Mouse (Mus musculus) small intestine, adult 2 months (tissue): ENCODE data around the gene Olfr1377. TPM values are rescaled to one million over a fixed set of nuclear protein-coding genes. Genes with fewer than 3 reads are reported as not detected.

ENCODE experiments used
- H3K27ac ChIP-seq: fragments of 200-500 bp; 2 replicates; pipeline ENCODE4 v1.5.1; 2012; ENCODE audit warnings: low read depth, low read length, control low read depth, inconsistent platforms; ENCODE audit not compliant: insufficient read depth
- H3K27me3 ChIP-seq: fragments of 200-500 bp; 2 replicates; pipeline ENCODE4 v1.6.1; 2012; ENCODE audit warnings: mild to moderate bottlenecking, moderate library complexity, low read length, inconsistent platforms; ENCODE audit not compliant: control insufficient read depth, insufficient read depth
- H3K36me3 ChIP-seq: fragments of 200-500 bp; 2 replicates; pipeline ENCODE4 v1.6.1; 2012; ENCODE audit warnings: mild to moderate bottlenecking, low read length, control low read depth, inconsistent platforms; ENCODE audit not compliant: control insufficient read depth, insufficient read depth
- H3K4me1 ChIP-seq: fragments of 200-500 bp; 2 replicates; pipeline ENCODE4 v1.6.1; 2012; ENCODE audit warnings: low read length, inconsistent platforms, mixed read lengths; ENCODE audit not compliant: control insufficient read depth, insufficient read depth, insufficient read length
- H3K4me3 ChIP-seq: fragments of 200-500 bp; 2 replicates; pipeline ENCODE4 v1.5.1; 2012; ENCODE audit warnings: low read depth, mild to moderate bottlenecking, control low read depth, inconsistent platforms, low read length, moderate library complexity
- CTCF ChIP-seq: fragments of 200-500 bp; IDR thresholded peaks from 2 replicates; pipeline ENCODE4 v1.5.1; 2012; ENCODE audit warnings: low read depth, mild to moderate bottlenecking, control low read depth, inconsistent platforms, low read length, moderate library complexity, mixed read lengths; ENCODE audit not compliant: insufficient replicate concordance, insufficient read length; ENCODE audit errors: extremely low read depth
- POLR2A ChIP-seq: fragments of 200-500 bp; IDR thresholded peaks from 2 replicates; pipeline ENCODE4 v1.6.1; 2012; ENCODE audit warnings: low read depth, mild to moderate bottlenecking, control low read depth, inconsistent platforms, low read length, moderate library complexity
- WGBS: fragments of 180-500 bp; shearing (Covaris S2); methylation state at CpG from one replicate; pipeline ENCODE4 v1.1.7; 2018; 5-methylcytosine and 5-hydroxymethylcytosine counted together
- polyA plus RNA-seq: library from polyadenylated mRNA; depleted of rRNA; stranded (reverse); fragments of >200 nt; gene quantifications from 2 replicates; pipeline ENCODE4 v1.2.3, GENCODE M21; 2012; rRNA removed

The Olfr1377 gene
- not detected in 2 replicates for polyA plus RNA-seq

DNA sequence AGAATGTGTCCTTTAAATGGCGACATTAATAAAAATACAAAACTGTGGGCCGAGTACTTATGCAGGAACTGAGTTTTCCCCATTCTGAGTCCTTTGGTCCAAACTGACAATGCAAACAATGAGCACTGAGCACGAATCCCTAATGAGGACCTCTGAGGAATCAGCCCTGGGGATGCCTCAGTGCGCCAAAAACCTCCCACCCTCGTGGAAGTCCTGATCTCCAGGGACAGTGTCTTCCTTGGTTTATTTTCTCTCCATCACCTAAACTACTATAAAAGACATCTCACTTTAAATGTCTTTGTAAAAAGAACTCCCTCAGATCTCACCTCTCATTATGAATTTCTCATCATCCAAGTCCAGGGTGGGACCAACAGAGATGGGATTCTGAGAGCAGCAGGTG lies at the start of gene Olfr1377:
Gene Olfr1377 (plus strand): TSS at position 301 of the 400 bp plus-strand sequence.
- no peak for TF ChIP-seq POLR2A
- H3K36me3 ChIP-seq: no peaks in the 10 kb centered on the region
- 59% methylated on average over 5 of the region's 5 CpGs for WGBS
- no peak within 1 kb of the TSS for H3K4me3 ChIP-seq
- H3K27me3 ChIP-seq: no peaks in the 10 kb centered on the region
- no peaks in the 10 kb centered on the region for H3K4me1 ChIP-seq
- H3K27ac ChIP-seq: no peak within 1 kb of the TSS

DNA sequence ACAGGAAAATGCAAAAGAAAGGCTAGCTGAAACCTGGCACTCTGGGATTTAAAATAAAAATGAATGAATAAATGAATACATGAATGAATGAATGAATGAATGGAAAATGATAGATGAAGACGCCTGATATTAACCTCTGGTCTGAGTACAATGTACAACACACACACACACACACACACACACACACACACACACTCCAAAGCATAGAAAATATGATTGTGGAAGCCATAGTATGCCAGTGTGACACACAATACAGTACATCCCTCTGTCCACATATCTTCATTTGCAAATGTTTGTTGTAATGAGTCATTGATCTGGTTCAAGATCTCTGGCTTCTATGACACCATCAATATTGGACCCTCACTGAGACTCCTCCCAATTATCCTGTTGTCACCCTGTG lies 49.7 kb upstream of the Olfr1377 start:
- WGBS: 62% methylated on average over 1 of the region's 1 CpGs
- no peaks in the 10 kb centered on the region for H3K27me3 ChIP-seq
- TF ChIP-seq POLR2A (no peak), CTCF (no peak)
- H3K4me1 ChIP-seq: no peaks in the 10 kb centered on the region
- no peak overlapping the region for H3K27ac ChIP-seq
- H3K4me3 ChIP-seq: no peak overlapping the region
- H3K36me3 ChIP-seq: no peaks in the 10 kb centered on the region

DNA sequence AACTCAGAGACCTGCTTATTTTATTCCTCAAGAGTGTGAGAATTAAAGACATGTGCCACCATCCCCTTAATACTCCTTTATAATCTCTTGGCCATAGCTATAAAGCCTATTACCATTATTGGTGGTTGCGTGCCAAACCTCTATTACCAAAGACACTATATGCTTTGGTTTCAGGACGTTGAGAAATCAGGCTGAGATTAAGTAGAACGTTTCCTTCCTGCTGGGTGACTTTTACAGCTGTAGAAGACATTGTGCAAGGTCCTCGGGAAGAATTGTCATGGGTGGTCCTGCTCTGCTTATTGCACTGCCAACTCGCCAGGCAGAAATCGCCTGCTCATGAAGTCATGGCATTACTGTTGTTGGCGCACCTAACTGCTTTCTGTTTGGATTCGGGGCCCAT lies 43.3 kb upstream of the Olfr1377 start:
- Histone ChIP-seq H3K27ac (no peak overlapping the region), H3K36me3 (no peaks in the 10 kb centered on the region), H3K4me1 (no peaks in the 10 kb centered on the region), H3K27me3 (no peaks in the 10 kb centered on the region), H3K4me3 (no peak overlapping the region)
- TF ChIP-seq CTCF (no peak), POLR2A (no peak)
- 62% methylated on average over 8 of the region's 8 CpGs for WGBS

DNA sequence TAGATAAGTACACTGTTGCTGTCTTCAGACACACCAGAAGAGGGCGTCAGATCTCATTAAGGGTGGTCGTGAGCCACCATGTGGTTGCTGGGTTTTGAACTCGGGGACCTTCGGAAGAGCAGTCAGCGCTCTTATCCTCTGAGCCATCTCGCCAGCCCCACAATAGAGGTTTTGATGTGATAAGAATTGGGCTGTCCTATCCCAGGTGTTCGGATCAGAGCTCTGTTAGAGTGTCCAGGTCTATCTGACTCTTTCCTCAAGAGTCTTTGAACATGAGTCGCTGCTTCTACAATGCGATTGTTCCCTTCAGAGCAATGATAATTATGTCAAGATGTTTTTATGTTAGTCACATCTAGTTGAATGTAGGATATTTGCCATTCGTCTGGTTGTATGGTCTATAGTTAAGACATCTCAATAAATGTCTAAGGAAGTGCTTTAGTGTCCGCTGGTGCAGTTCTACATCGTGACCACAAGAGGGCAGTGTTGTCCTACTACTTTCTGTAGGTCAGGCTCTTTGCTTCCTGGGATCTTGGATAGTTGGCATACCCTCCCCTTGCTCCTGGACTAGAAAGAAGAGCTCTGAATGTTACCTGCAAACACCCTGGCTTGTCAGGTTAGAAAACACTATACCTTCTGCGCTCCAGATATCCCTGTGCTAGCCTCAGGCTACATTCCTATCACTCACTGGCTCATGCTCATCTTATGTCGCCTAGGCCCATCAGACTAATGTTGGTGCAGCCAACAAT lies 42.0 kb upstream of the Olfr1377 start:
- Histone ChIP-seq H3K4me1 (no peaks in the 10 kb centered on the region), H3K4me3 (no peak overlapping the region), H3K27ac (no peak overlapping the region), H3K27me3 (no peaks in the 10 kb centered on the region), H3K36me3 (no peaks in the 10 kb centered on the region)
- TF ChIP-seq CTCF: peak; percentile 44; the same call in 1 of the 2 replicates
- no peak for TF ChIP-seq POLR2A
- 31% methylated on average over 14 of the region's 14 CpGs for WGBS

DNA sequence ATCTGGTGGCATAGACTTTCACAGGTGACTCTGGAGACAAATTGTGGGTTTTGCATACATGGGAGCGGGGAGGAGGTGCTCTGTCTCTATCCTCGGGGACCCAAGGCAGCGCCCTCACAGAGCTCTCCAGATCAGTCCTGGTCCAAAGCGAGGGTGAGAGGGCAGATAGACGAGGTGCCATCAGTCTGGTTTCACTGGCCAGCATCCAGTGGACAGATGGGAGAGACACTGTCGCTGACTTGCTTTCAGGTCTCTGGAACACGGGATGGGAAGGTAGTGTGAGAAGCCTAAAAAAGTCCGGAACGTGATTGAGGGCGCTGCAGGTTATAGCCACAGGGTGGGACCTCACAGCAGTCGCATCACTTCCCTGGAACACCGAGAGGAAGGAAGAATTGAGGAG lies 39.4 kb upstream of the Olfr1377 start:
- Histone ChIP-seq H3K27ac (no peak overlapping the region), H3K36me3 (no peaks in the 10 kb centered on the region), H3K4me1 (no peaks in the 10 kb centered on the region), H3K4me3 (no peak overlapping the region), H3K27me3 (no peaks in the 10 kb centered on the region)
- TF ChIP-seq CTCF (no peak), POLR2A (no peak)
- WGBS: 63% methylated on average over 12 of the region's 12 CpGs

DNA sequence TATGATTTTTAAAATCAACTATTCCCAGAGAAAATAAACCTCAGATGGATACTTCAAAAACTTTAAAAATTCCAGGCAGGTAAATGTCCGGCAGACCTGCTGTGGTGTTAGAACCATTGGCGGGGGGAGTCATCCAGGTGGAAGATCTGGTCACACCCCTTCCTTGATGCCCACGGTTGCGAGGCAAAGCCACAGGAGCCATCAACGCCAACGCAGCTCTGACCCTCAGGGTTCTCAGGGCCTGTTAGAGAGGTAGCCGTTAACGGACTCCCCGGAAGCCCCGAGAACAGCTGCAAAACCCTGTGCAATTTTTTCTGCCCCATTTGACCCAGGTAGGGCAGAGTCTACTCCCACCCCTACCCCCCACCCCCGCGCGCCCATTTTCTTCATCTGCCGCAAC lies 38.3 kb upstream of the Olfr1377 start, which contains the start of gene 4933414I15Rik:
Gene 4933414I15Rik (minus strand): TSS at position 260 of the 400 bp plus-strand sequence.
- Histone ChIP-seq H3K36me3 (no peaks in the 10 kb centered on the region), H3K27ac (no peak within 1 kb of the TSS), H3K4me3 (no peak within 1 kb of the TSS), H3K27me3 (no peaks in the 10 kb centered on the region), H3K4me1 (no peaks in the 10 kb centered on the region)
- WGBS: 81% methylated on average over 14 of the region's 14 CpGs
- TF ChIP-seq CTCF (no peak), POLR2A (no peak)

DNA sequence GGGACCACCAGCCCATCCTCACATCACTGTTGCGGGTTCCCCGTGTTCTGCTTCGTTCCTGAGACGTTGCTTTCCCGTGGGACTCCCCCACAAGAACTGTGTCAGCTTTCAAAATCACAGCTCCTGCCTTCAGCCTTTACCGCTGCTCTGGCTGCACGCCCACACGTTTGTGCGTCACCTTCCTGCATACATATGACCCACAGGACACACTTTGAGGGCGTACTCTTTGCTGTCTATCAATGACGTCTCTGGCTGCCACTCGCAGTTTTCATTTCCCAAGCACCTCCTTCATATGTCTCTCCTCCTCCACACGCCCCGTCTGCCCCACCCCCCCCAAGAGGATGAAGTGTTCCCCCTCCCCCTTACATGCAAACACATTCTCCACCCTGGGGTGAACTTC lies 29.5 kb upstream of the Olfr1377 start:
- H3K27ac ChIP-seq: no peak overlapping the region
- H3K27me3 ChIP-seq: no peaks in the 10 kb centered on the region
- no peaks in the 10 kb centered on the region for H3K4me1 ChIP-seq
- no peak overlapping the region for H3K4me3 ChIP-seq
- TF ChIP-seq CTCF: no peak
- no peak for TF ChIP-seq POLR2A
- H3K36me3 ChIP-seq: no peaks in the 10 kb centered on the region
- 47% methylated on average over 14 of the region's 14 CpGs for WGBS

DNA sequence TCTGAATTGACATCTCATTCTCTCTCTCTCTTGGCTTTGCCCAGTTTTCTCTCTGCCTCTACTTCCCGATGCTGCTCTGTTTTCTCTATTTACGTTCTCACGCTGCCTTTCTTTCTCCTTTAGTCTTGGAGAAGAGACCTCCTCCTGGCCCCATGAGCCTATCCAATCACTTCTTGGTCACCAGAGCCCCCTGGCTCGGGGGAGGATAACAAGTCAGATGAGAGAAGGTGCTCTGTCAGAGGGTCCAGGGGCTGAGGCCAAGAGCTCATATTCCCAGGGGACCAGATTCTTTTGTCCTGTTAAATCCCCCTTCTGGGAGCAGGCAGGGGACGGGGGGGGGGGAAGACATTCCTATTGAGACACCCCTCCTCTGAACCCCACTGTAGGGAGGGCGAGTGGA lies 28.1 kb upstream of the Olfr1377 start, which contains the start of gene Prop1:
Gene Prop1 (minus strand): TSS at position 101 of the 400 bp plus-strand sequence.
- Histone ChIP-seq H3K27ac (no peak within 1 kb of the TSS), H3K4me3 (no peak within 1 kb of the TSS), H3K36me3 (no peaks in the 10 kb centered on the region), H3K4me1 (no peaks in the 10 kb centered on the region), H3K27me3 (no peaks in the 10 kb centered on the region)
- no peak for TF ChIP-seq POLR2A
- no peak for TF ChIP-seq CTCF
- WGBS: 63% methylated on average over 6 of the region's 6 CpGs
